Mouse (Mus musculus): ENCODE results near the gene Exo5.

The Exo5 gene

DNA sequence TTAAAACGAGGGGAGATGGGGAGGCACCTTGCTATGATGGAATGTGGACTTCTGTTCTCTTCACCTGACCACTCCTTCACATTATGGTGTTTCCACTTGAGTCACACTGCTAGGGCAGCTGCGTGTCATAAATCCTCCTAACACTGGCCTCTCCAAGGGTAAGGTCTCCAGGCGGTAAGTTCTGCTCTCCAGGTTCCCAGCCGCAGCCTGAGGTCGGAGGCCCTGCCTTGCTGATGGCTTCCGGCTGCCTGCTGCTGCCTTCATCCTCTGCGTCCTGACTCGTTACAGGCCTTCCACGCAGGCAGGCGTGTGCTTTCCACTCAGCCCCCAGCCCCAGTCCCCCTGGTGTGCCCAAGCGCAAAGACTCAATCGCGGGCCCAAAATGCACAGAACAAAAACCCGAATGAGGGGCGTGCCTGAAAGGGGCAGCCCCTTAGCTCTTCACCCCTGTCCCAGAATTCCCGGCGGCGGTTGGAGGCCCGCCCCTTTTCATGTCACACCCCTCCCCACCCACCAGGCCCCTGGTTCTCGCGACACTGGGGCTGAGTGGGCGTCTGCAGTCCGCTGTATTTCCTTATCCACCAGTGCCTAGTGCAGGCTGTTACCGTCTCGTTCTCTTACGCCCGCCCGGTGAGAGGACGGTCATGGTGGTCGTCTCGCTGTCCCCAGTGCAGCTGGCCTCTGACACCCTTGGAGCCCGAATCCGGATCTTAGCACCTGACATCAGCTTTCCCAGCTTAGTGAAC lies at the start of gene Exo5:
TSS of gene Exo5 (minus strand) at position 464 of the 746 bp plus-strand sequence.
- peak; percentile 89 for DNase-seq (ENCODE audit: low spot score)

DNA sequence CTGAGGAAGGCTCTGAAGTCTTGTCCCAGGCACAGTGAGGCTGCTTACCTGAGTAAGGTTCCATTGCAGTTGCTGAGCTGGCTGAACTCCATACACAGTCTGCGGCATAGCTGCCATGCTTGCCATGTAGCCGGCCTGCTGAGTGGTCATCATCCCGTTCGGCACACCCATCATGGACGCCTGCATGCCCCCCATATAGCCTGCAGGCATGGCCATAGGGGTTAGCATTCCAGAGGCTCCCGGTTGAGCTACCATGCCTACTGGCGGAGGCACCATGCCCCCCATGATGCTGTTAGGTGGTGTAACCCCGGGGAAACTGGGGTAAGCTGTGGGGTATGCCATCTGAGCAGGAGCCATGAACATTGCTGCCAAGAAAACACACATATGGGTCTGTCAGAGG lies 47.0 kb upstream of the Exo5 start:
- DNase-seq (ENCODE audit: low spot score) = no peak

DNA sequence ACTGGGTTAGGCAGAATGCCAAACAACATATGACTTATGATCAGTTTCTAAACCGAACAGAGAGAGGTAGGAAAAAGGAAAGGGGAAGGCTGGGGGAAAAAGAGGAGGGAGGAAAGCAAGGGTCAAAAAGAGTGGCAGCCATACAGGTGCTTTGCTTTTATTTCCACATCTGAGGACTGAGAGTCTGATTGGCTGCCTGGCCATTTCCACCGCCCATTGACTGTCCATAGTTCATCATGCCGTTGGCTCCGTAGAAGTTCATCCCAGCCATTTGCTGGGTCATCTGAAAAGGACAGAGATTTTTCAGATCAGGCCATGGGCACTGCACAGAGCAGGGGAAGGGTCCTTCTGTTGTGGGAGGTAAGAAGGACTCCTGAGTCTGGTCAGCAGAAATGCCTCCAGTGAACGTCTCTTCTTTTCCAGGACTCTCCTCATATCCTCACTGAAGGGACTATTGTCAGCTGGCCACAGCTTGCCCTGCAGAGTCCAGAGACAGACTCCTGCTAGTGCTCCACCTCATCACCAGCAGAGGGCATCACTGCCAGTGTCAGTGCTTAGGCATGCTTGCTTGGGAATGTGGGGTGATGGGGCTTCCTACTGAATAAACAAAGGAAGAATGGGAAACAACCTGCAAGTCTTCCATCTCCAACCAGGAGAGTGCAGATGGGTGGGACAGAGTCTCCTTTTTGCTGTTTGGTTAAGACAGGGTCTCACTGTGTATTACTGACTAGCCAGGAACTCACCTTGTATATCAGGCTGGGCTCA lies 44.7 kb upstream of the Exo5 start:
- peak; percentile 25 for DNase-seq (ENCODE audit: low spot score)

DNA sequence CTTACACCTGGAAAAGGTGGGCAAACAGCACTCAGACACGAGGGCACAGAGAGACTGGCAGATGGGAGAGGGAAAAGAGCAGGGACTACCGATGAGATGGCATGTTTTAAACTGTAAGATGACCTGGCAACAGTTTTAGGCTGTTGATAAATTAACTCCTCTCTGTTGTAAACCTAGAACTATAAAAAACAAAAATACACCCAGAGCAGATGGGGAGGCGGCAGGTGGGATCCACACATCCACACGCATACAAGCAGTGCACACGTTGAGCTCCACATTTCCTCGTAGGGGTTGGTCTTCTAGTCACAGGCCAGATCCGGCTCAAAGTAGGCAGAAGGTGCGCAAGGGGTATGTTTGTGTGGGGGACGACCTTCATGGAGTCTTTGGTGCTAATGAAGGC lies 43.7 kb upstream of the Exo5 start:
- DNase-seq (ENCODE audit: low spot score) = no peak

DNA sequence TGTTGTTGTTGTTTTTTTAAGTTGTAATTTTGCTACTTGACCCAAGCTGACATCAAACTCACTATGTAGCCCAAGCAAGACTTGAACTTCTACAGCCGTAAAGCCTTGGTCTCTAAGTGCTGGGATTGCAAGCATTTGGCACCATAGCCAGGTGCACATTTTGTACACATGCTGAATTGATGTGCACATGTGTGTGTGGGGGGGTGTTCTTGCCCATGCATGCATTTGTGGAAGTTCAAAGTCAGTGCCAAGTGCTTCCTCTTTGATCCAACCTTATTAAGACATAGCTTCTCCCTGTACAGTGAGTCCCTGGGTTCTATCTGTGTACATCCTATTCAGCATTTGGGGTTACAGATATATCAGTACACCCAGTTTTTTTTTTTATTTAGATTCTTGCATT lies 30.8 kb upstream of the Exo5 start:
- no peak for DNase-seq (ENCODE audit: low spot score)

DNA sequence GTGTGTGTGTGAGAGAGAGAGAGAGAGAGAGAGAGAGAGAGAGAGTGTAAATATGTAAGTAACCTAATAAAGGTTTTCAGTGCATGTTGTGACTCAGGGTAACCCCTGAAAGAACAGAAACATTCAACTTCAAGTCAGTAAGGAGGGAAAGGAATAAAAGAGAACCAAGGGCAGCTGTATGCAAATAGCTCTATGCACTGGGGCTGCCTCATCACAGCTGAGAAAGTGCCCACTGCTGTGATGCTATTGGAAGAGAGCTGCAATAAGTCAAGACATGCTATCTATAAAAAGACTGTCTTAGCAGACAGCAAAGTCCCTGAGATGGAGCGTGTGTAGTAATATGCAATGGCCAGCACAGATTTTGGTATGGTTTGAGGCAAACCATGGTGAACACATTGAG lies 28.9 kb upstream of the Exo5 start:
- DNase-seq (ENCODE audit: low spot score) = no peak

DNA sequence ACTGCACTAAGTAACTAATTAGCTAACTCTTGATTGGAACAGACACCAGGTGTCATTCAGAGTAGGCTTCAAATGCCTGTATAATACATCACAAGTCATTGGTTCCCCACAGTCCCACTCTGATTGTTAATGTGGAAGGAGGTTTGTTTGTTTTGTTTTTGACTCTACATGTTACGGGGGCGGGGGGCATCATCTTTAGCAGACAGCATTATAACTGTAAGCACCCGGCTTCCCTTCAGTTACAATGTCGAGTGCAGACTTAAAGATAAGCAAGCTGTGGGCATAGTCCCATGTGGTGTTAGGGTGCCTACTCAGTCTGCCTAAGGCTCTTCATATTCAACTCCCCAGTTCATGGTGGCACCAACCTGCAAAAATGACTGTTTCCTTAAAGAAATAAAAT lies 28.2 kb upstream of the Exo5 start:
- DNase-seq (ENCODE audit: low spot score) = no peak

DNA sequence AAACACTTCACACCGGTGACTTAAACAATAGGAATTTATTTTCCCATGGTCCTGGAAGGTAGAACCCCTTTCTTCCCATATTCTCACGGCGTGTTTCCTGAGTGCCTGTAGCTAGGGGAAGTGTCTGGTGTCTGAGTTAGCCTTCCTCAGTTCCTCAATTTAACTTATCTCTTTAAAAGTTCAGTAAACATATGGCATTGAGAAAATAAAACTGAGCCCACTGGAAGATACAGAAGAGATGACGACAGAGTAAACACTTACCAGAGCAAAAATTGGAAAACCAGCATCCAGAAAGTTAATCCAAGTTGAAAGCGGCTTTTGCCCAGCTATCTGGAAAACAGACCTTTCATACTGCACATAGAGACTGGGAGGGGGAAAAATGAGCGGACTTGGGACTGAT lies 27.3 kb upstream of the Exo5 start:
- no peak for DNase-seq (ENCODE audit: low spot score)

- DNase-seq (ENCODE audit: low spot score) = peak; percentile 92
Measured at GRCm38 (mm10) chr4:120951428-120951973, 26.7 kb upstream of the Exo5 start, which contains the start of gene Zfp69. Gene Zfp69, minus strand, starts transcription at chr4:120951699.

DNA sequence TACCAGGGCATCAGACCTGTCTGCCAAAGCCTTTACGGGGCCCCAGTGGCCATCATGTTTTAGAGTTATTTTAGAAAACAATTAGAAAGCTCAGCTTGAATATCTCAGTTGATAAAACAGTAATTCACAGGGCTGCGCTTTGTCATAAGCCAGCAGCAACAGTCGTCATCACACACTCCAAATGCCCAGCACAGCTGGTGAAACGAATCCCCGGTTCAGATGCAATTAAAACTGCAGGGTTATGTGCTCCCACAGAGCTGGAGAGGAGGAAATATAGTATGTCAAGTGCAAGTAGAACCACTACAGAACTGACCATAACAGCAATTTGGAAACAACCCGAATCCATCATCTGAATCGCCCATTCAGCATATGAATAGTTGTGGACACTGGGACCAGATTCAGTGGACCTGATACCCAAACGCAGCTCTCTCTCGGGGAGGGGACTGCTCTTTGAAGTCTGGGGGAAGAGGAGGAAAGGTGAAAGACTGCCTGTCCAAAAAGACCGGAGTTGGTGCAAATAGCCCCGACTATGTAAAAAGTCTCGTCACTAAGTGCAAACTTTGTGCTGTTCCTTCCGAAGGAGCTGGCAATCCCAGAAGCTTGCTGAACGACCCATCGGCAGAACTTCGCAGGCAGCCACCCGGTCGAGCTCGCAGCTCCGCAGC lies 26.1 kb upstream of the Exo5 start:
- DNase-seq (ENCODE audit: low spot score) = no peak

GRCm38 (mm10) chr4:120948938-120949337 lies 24.1 kb upstream of the Exo5 start:
- DNase-seq (ENCODE audit: low spot score) = no peak

DNA sequence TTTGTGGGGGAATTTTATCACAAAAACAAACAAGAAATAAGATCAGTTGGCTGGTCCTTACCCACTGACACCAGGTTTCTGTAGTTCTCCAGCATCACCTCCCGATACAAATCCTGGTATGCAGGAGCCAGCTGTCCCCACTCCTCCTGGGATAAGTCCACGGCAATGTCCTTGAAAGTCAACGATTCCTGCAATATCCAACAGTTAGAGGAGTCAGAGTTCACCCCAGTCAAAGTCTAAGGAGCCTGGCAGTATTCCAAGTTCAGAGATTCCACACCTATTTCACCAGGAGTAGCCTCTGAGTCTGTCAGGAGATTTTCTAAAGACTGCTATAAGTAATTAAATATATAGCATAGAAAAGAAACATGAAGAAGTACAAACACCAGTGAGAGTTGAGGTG lies 10.2 kb upstream of the Exo5 start:
- no peak for DNase-seq (ENCODE audit: low spot score)

DNA sequence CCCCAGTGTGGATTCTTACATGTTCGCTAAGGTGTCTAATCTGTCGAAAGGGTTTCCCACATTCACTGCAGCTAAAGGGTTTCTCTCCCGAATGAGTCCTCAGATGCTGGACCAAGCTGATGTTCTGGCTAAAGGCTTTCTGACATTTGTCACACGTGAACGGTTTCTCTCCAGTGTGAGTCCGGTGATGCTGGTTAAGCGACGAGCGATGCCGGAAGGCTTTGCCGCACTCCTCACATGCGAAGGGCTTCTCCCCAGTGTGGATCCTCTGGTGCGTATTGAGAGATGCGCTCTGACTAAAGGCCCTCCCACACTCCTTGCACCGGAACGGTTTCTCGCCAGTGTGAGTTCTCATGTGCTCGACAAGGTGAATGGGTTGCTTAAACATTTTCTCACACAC lies 5.9 kb upstream of the Exo5 start:
- no peak for DNase-seq (ENCODE audit: low spot score)

DNA sequence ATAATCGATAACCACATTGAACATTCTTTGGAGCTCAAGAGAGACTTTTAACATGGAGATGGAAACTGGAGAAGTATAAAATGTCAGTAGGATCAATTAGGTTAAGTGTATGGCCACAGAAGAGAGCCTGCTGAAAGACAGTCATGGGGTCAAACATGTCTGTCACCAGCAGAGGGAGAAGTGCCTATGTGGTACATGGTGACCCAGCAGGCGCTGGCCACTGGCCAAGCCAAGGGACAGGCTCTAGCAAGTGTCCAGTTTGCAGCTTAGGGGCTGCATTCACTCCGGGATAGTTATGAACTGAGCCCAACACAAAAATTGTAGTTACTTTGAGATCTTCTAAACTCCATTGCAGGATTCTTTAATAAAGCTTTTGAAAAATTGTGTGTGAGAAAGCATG lies 3.9 kb upstream of the Exo5 start:
- no peak for DNase-seq (ENCODE audit: low spot score)

- peak; percentile 19 for DNase-seq (ENCODE audit: low spot score)
Measured at GRCm38 (mm10) chr4:120925386-120925785, 569 bp upstream of the Exo5 start.

DNA sequence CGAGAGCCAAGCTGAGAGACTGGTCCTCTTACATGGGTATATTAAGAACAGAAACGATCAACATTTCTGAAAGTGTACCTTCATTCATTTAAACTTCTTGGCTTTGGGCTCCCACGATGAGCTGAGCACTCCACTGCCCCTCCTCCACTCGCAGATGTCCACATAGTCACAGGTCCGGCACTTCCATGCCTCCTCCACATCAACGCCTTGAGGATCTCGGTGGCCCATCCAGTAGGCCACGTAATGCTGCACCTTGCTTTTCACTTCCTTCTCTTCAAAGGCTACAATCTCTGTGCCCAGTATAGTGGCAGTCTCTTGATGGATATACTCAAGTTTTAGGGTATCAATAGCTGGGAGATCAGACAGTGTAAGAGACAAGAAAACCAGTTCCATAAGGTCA lies 3.4 kb downstream of the Exo5 start:
- no peak for DNase-seq (ENCODE audit: low spot score)

GRCm38 (mm10) chr4:120914501-120914900 lies 10.3 kb downstream of the Exo5 start:
- no peak for DNase-seq (ENCODE audit: low spot score)

DNA sequence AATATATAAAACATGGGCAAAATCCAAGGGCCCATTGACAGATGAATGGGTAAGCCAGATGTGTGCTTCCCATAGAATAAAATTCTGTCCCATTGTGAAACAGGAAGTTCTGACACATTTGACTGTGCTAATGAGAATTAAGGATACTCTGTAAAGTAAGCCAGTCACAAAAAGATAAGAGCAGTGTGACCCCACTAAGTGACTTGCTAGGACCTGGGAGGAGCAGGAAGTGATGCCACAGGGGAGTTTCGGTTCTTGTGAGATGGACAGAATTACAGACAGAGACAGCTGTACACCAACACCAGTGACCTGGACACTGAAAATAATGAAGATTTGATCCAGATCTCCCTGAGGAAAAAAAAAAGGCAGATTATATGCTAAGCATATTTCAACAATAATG lies 11.0 kb downstream of the Exo5 start:
- DNase-seq (ENCODE audit: low spot score) = no peak

DNA sequence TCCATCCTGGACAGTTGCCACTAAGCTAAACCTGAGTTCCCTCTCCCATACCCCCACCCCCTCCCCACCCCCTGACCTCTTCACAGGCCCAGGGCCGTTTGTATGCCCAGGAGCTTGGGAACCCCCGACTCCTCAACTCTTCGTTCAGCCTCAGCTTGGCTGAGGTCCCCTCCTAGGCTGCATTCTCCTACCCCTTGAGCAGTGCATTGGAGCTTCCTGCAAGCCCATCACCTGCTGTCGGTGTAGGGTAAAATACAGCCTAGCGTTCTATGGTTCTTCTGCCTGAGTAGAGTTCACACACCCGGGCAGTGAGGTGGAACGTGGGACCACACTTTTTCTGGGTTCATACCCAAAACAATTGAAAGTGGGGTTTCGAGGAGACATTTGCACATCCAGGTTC lies 11.4 kb downstream of the Exo5 start:
- DNase-seq (ENCODE audit: low spot score) = no peak

DNA sequence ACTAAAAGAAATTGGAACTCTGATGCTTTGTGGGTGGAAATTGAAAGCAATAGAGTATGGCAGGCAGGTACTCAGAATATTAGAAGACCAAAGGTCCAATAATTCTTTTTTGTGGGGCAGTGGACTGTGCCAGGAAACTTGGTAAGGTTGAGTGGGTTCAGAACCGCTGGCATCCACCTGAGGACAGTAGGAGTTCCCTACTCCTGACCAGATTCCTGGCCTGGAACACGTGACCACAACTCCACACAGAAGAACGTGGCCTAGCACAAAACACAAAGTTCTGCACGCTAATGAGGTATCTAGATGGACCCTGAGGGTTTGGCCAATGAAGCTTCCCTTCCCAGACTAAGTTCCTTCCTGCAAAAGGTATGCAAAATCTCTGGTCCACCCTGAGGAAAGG lies 12.0 kb downstream of the Exo5 start:
- no peak for DNase-seq (ENCODE audit: low spot score)

GRCm38 (mm10) chr4:120911086-120911485 lies 13.7 kb downstream of the Exo5 start:
- DNase-seq (ENCODE audit: low spot score) = no peak

DNA sequence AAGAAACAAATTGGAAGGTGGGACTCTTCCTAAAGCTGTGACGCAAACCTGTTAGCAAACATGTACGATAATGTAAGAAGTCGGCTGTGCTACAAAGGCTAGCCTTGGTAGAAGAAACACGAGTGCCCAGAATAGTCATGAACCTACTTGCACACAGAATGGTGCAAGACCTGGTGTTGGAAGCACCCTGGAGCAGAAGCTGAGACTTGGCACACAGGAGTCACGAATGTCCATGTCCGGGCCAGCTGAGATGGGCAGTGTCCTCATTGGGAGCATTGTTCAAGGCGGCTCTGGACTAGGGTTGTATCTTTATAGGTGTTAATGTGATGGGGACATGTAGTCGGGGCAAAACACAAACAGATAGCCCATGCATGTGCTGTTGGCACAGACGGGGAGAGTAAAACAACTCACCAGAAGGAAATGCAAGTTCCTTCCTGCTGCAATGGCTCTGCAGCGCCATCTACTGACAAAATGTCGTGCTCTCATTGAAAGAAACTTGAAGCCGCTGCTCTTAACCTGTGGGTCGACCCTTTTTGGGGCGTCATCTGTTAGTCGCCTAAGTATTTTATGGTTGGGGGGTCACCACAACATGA lies 15.2 kb downstream of the Exo5 start:
- peak; percentile 27 for DNase-seq (ENCODE audit: low spot score)
